Mouse (Mus musculus): ENCODE results near the gene P2rx7. TPM values are rescaled to one million over a fixed set of nuclear protein-coding genes. Genes with fewer than 3 reads are reported as not detected.

The P2rx7 gene
- total and polyA plus RNA-seq, 3 experiments: 2.8 to 7.2 (median 3.1) TPM

DNA sequence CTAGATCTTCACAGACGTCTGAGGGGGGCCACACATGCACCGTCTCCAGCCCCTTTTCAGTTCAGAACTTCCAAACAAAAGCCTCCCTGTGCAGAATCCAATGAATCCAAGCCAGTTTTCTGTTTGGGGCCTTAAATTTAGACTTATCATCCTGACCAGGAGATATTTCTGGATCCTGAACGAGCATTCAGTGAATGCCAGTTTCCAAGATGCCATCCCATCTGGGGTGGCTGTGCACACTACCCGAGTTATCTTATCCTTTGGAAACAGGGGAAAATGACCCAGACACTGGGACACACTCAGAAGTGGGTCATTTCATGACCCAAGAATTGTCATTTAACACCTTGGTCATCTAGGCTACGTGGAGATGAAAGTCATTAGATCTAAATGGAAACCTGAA lies 26.0 kb upstream of the P2rx7 start:
- H3K4me3 ChIP-seq: no peak overlapping the region
- intact Hi-C loops (cut with DNase I): loop anchor here (2.0 kb wide), 1 partner anchor 59 kb away; no protein-coding TSS in a partner anchor
- 54% methylated on average over 5 of the region's 5 CpGs for WGBS
- 0 out of 2 replicates have a peak, but pooled peaks cover 2% of the 10 kb centered on the region for H3K36me3 ChIP-seq (ENCODE audit: control insufficient read depth, insufficient read depth, low read length)
- H3K4me1 ChIP-seq (ENCODE audit: control insufficient read depth, insufficient read depth, low read length): peaks cover 15% of the 10 kb centered on the region
- TF ChIP-seq POLR2A (IDR thresholded peaks at IDR 0.05; ENCODE audit: insufficient read depth, low read depth, low read length) (no peak), EP300 (IDR thresholded peaks at IDR 0.05; ENCODE audit: insufficient read depth, low read depth, low read length) (no peak), CTCF (IDR thresholded peaks at IDR 0.05) (no peak)
- no peaks in the 10 kb centered on the region for H3K79me2 ChIP-seq (replicated peaks; ENCODE audit: control insufficient read depth, insufficient read depth, low read length)
- H3K9ac ChIP-seq (ENCODE audit: low read depth, low read length): no peak overlapping the region
- DNase-seq: no peak
- peak overlapping the region; percentile 92 for H3K27ac ChIP-seq
- no peaks in the 10 kb centered on the region for H3K27me3 ChIP-seq (ENCODE audit: control insufficient read depth, insufficient read depth, low read length)

DNA sequence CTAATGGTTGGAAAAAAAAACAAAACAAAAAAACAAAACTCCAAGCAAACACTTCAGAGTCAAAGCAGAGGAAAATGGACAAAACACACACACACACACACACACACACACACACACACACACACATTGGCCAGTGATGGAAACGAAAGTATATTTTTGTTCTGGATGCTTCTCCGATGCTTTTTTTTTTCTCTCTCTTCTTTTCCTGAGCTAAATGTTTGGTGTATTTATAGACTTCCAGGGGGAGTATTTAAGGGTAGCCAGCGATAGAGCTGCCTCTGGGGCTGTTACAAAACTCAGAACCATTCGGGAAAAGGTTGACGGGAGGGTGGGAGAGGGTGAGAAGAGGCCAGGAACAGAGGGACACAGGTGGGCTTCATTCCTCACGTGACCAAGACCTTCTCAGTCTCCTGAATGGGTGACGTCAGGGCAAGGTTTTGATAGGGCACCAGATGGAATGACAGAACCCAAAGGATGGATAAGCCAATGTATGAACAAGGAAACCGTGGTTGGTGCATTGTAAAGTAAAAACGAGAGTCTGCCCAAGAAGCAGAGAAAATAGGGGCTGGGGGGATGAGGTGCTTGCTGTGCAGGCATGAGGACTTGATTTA lies 23.9 kb upstream of the P2rx7 start:
- DNase-seq: no peak
- Histone ChIP-seq H3K27ac (peak overlapping the region; percentile 92), H3K9ac (ENCODE audit: low read depth, low read length) (no peak overlapping the region), H3K36me3 (ENCODE audit: control insufficient read depth, insufficient read depth, low read length) (no peaks in the 10 kb centered on the region), H3K79me2 (replicated peaks; ENCODE audit: control insufficient read depth, insufficient read depth, low read length) (no peaks in the 10 kb centered on the region), H3K4me3 (no peak overlapping the region), H3K27me3 (ENCODE audit: control insufficient read depth, insufficient read depth, low read length) (no peaks in the 10 kb centered on the region), H3K4me1 (ENCODE audit: control insufficient read depth, insufficient read depth, low read length) (peaks cover 18% of the 10 kb centered on the region)
- intact Hi-C loops (cut with DNase I): loop anchor here (2.0 to 5.0 kb wide), 3 partner anchors 61 to 117 kb away; partner anchors contain the start of gene Atp2a2
- TF ChIP-seq POLR2A (IDR thresholded peaks at IDR 0.05; ENCODE audit: insufficient read depth, low read depth, low read length) (0 out of 2 replicates have a peak, but pooled peaks have one; percentile 16), CTCF (IDR thresholded peaks at IDR 0.05) (no peak), EP300 (IDR thresholded peaks at IDR 0.05; ENCODE audit: insufficient read depth, low read depth, low read length) (no peak)
- 26% methylated on average over 9 of the region's 9 CpGs for WGBS

DNA sequence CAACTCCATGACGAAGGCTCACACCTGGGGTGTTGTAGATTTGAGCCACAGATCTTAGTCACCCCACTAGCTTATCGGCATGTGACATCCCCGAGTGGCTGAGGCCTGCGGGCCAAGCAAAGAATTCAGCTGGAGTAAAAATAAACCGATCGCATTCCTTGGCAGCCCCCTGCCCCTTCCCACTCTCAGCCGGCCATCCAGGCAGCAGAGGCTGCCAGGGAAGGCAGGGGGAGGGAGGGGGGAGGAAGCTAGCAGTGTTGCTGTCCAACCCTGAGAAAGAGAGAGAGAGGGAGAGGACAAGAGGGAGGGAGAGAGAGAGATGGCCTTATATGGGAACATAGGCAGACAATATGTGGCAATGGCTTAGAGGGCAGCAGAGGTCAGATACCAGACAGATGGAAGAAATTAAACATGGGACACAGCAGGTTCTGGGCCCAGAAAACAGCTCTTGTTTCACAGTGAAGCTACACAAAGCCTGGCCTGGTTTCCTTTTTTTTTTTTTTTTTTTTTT lies 22.3 kb upstream of the P2rx7 start:
- 0 out of 2 replicates have a peak overlapping the region, but pooled peaks have one; percentile 3 for H3K9ac ChIP-seq (ENCODE audit: low read depth, low read length)
- H3K79me2 ChIP-seq (replicated peaks; ENCODE audit: control insufficient read depth, insufficient read depth, low read length): no peaks in the 10 kb centered on the region
- TF ChIP-seq EP300 (IDR thresholded peaks at IDR 0.05; ENCODE audit: insufficient read depth, low read depth, low read length) (peak; percentile 82; the same call in 1 of the 2 replicates), CTCF (IDR thresholded peaks at IDR 0.05) (no peak)
- 15% methylated on average over 7 of the region's 7 CpGs for whole genome bisulfite sequencing
- peak; percentile 77 to 88 for DNase-seq
- peaks cover 18% of the 10 kb centered on the region for H3K4me1 ChIP-seq (ENCODE audit: control insufficient read depth, insufficient read depth, low read length)
- intact Hi-C loops (cut with DNase I): loop anchor here (2.0 to 5.0 kb wide), 2 partner anchors 95 to 119 kb away; partner anchors contain the start of gene Atp2a2
- peak overlapping the region; percentile 92 for H3K27ac ChIP-seq
- H3K36me3 ChIP-seq (ENCODE audit: control insufficient read depth, insufficient read depth, low read length): no peaks in the 10 kb centered on the region
- H3K27me3 ChIP-seq (ENCODE audit: control insufficient read depth, insufficient read depth, low read length): no peaks in the 10 kb centered on the region
- no peak overlapping the region for H3K4me3 ChIP-seq

DNA sequence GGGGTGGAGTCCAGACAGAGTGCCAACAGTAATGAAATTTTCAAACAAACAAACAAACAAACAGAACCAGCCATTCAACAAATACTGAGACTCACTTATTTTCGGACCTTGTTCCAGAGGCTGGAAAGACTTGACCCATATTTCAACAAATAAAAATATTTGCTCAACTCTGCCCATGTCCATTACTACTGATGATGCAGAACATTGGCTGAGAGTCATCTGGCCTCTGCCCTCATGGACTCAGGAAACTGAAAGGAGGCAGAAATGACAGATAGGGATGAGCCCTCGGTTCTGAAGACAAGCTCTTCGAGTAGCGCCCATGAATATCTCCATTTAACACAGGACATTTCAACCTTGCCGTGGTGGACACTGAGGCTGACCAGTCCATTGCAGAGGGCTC lies 21.2 kb upstream of the P2rx7 start:
- Histone ChIP-seq H3K27me3 (ENCODE audit: control insufficient read depth, insufficient read depth, low read length) (no peaks in the 10 kb centered on the region), H3K9ac (ENCODE audit: low read depth, low read length) (no peak overlapping the region), H3K4me1 (ENCODE audit: control insufficient read depth, insufficient read depth, low read length) (peaks cover 16% of the 10 kb centered on the region), H3K4me3 (no peak overlapping the region), H3K36me3 (ENCODE audit: control insufficient read depth, insufficient read depth, low read length) (no peaks in the 10 kb centered on the region), H3K79me2 (replicated peaks; ENCODE audit: control insufficient read depth, insufficient read depth, low read length) (no peaks in the 10 kb centered on the region), H3K27ac (peak overlapping the region; percentile 92)
- TF ChIP-seq CTCF (IDR thresholded peaks at IDR 0.05) (no peak), POLR2A (IDR thresholded peaks at IDR 0.05; ENCODE audit: insufficient read depth, low read depth, low read length) (no peak), EP300 (IDR thresholded peaks at IDR 0.05; ENCODE audit: insufficient read depth, low read depth, low read length) (no peak)
- intact Hi-C loops (cut with DNase I): loop anchor here (5.0 kb wide), 1 partner anchor 120 kb away; the partner anchor contains the start of gene Atp2a2
- WGBS: 76% methylated on average over 5 of the region's 5 CpGs
- no peak for DNase-seq

DNA sequence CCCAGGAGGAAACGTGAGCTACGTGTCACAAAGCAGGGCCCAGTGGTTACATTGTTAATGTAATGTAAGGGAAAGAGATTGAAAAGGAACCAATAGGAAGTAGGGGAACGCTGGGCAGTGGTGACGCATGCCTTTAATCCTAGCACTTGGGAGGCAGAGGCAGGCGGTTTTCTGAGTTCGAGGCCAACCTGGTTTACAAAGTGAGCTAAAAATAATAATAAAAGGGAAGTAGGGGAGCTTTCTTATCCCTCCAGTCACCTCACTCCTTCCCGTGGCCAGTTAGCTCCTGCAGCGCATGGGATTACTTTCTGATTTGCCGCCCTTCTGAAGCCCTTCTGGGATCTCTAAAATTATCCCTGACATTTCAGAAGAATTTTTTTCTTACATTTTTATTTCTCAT lies 19.9 kb upstream of the P2rx7 start:
- Histone ChIP-seq H3K4me1 (ENCODE audit: control insufficient read depth, insufficient read depth, low read length) (peaks cover 16% of the 10 kb centered on the region), H3K27me3 (ENCODE audit: control insufficient read depth, insufficient read depth, low read length) (no peaks in the 10 kb centered on the region), H3K4me3 (no peak overlapping the region), H3K27ac (no peak overlapping the region; the same call in 1 of the 2 replicates), H3K9ac (ENCODE audit: low read depth, low read length) (no peak overlapping the region), H3K79me2 (replicated peaks; ENCODE audit: control insufficient read depth, insufficient read depth, low read length) (no peaks in the 10 kb centered on the region), H3K36me3 (ENCODE audit: control insufficient read depth, insufficient read depth, low read length) (no peaks in the 10 kb centered on the region)
- TF ChIP-seq CTCF (IDR thresholded peaks at IDR 0.05) (no peak), POLR2A (IDR thresholded peaks at IDR 0.05; ENCODE audit: insufficient read depth, low read depth, low read length) (no peak), EP300 (IDR thresholded peaks at IDR 0.05; ENCODE audit: insufficient read depth, low read depth, low read length) (no peak)
- intact Hi-C loops (cut with DNase I): loop anchor here (5.0 kb wide), 1 partner anchor 122 kb away; the partner anchor contains the start of gene Atp2a2
- 61% methylated on average over 9 of the region's 9 CpGs for WGBS
- no peak for DNase-seq

DNA sequence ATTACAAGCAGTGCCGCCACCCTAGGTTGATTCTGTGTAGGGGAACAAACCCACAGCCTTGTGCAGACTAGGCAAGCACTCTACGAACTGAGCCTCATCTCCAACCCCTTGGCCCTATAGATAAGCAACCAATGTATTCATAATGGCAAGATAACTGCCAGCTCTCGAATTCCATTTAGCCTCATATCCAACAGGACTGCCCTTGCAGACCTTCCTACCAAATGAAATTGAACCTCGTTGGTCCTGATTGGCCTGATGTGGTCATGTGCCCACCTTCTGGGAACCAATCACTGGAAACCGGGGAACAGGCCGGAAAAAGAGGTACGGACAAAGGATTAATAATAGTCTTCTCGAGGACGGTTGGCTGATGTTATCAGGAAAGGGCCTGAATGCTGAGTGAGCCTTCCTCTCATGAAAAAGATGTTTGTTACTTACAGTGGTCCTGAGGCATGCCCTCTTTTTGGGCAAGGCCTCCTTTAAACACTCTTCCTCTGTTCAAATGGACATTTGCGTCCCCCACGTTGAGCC lies 18.7 kb upstream of the P2rx7 start:
- Histone ChIP-seq H3K27ac (no peak overlapping the region), H3K9ac (ENCODE audit: low read depth, low read length) (no peak overlapping the region), H3K4me1 (ENCODE audit: control insufficient read depth, insufficient read depth, low read length) (peaks cover 12% of the 10 kb centered on the region), H3K36me3 (ENCODE audit: control insufficient read depth, insufficient read depth, low read length) (no peaks in the 10 kb centered on the region), H3K27me3 (ENCODE audit: control insufficient read depth, insufficient read depth, low read length) (no peaks in the 10 kb centered on the region), H3K79me2 (replicated peaks; ENCODE audit: control insufficient read depth, insufficient read depth, low read length) (no peaks in the 10 kb centered on the region), H3K4me3 (no peak overlapping the region)
- 75% methylated on average over 11 of the region's 11 CpGs for WGBS
- no peak for DNase-seq
- TF ChIP-seq CTCF (IDR thresholded peaks at IDR 0.05): no peak
- no peak for TF ChIP-seq POLR2A (IDR thresholded peaks at IDR 0.05; ENCODE audit: insufficient read depth, low read depth, low read length)
- no peak for TF ChIP-seq EP300 (IDR thresholded peaks at IDR 0.05; ENCODE audit: insufficient read depth, low read depth, low read length)
- intact Hi-C loops (cut with DNase I): loop anchor here (5.0 kb wide), 2 partner anchors 102 to 123 kb away; partner anchors contain the start of gene Atp2a2

All from heart, adult 2 months (tissue).